Mouse (Mus musculus) ES-Bruce4 (cell line): ENCODE measurements around the gene Mrpl55. TPM values are rescaled to one million over a fixed set of nuclear protein-coding genes. Genes with fewer than 3 reads are reported as not detected.

Experiments used
- H3K27ac ChIP-seq: 2 replicates; pipeline ENCODE4 v1.5.1; 2012; ENCODE audit warnings: low read length, inconsistent platforms; ENCODE audit not compliant: insufficient read depth
- H3K27me3 ChIP-seq: 2 replicates; pipeline ENCODE4 v1.6.1; 2012; ENCODE audit warnings: mild to moderate bottlenecking, low read length, inconsistent platforms; ENCODE audit not compliant: control insufficient read depth, poor library complexity, insufficient read depth, severe bottlenecking
- H3K36me3 ChIP-seq: 2 replicates; pipeline ENCODE4 v1.6.1; 2012; ENCODE audit warnings: inconsistent platforms, mild to moderate bottlenecking, low read length, moderate library complexity; ENCODE audit not compliant: control insufficient read depth, poor library complexity, insufficient read depth, severe bottlenecking
- H3K4me1 ChIP-seq: one replicate; pipeline ENCODE4 v1.8.1; 2011; ENCODE audit warnings: low read length; ENCODE audit not compliant: control insufficient read depth, insufficient read depth
- H3K4me3 ChIP-seq: 2 replicates; pipeline ENCODE4 v1.5.1; 2011; ENCODE audit warnings: low read depth, mild to moderate bottlenecking, low read length
- H3K9ac ChIP-seq: 2 replicates; pipeline ENCODE4 v1.6.1; 2012; ENCODE audit warnings: low read depth, mild to moderate bottlenecking, inconsistent platforms; ENCODE audit not compliant: poor library complexity, severe bottlenecking
- H3K9me3 ChIP-seq: replicated peaks from 2 replicates; pipeline ENCODE4 v1.6.1; 2012; ENCODE audit warnings: mild to moderate bottlenecking, low read length, inconsistent platforms; ENCODE audit not compliant: control insufficient read depth, poor library complexity, insufficient read depth, severe bottlenecking
- CTCF ChIP-seq: IDR thresholded peaks from one replicate; pipeline ENCODE4 v1.8.1; 2011; ENCODE audit warnings: low read depth, low read length
- EP300 ChIP-seq: IDR thresholded peaks from 2 replicates; pipeline ENCODE4 v1.6.1; 2011; ENCODE audit warnings: low read depth, low read length; ENCODE audit not compliant: insufficient read depth
- POLR2A ChIP-seq: IDR thresholded peaks from one replicate; pipeline ENCODE4 v1.8.1; 2011; ENCODE audit warnings: low read length; ENCODE audit not compliant: insufficient read depth
- polyA plus RNA-seq: library from polyadenylated mRNA; stranded (reverse); fragments of >200 nt; gene quantifications from 2 replicates; pipeline ENCODE4 v1.2.4, GENCODE M21; 2011; ENCODE audit warnings: low read depth; ENCODE audit not compliant: missing spikeins, insufficient read depth, insufficient read length

Mrpl55 gene
- polyA plus RNA-seq, 1 experiment, result 48.2 TPM

GRCm38 (mm10) chr11:59162443-59163254 lies 39.6 kb upstream of the Mrpl55 start:
- H3K9ac ChIP-seq, result peak overlapping the region; percentile 18; the same call in 1 of the 2 replicates
- peak overlapping the region; percentile 29 for H3K4me3 ChIP-seq
- H3K9me3 ChIP-seq, result no peaks in the 10 kb centered on the region
- no peak overlapping the region for H3K27ac ChIP-seq
- TF ChIP-seq POLR2A, result no peak
- TF ChIP-seq CTCF, result no peak
- no peak for TF ChIP-seq EP300
- no peaks in the 10 kb centered on the region for H3K36me3 ChIP-seq
- no peaks in the 10 kb centered on the region for H3K4me1 ChIP-seq
- no peaks in the 10 kb centered on the region for H3K27me3 ChIP-seq

DNA sequence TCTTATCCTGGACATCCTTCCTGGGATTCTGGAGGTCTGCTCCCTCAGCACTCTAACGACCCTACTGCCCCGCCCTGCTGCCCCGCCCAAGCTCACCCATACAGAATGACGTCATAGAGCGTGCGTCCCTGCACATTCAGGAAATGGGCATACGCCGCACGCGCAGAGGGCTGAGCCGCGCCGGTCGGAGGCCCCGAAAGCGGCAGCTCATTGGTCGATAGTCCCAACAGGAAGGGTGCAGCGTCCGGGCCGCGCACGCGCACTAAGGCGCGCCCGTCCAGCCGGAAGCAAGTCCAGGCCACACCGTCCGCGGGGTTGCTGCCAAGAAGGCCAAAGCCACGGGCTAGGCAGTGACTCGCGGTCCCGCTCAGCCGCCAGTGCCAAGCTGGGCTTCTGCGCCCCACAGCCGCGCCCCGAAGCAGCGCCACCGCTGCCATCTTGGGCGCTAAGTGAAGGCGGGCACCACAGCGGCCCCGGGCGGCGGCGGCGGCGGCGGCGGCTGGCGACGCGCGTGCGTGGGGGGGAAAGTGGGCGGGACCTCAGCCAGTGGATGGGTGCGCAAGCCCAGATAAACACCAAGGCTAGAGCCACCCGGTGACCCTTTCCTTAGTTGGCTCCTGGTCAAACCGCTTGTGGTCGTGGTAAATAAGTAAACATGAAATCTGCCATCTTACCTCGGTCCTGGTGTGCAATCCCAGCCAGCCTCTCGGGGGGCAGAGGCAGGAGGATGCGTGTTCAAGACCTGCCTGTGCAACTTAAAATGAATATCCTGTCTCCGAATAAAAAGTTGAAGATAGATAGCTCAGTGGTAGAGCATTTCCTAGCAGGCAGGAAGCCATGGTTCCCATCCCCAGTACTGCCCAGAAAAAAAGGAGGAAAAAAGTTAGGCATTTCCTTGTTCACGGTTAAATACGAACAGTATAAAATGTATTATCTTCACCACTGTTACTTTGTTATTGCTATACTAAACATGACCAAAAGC lies 38.7 kb upstream of the Mrpl55 start, which contains the start of gene Iba57:
Iba57 (minus strand) TSS at position 485 of the 982 bp plus-strand sequence.
- no peaks in the 10 kb centered on the region for H3K9me3 ChIP-seq
- no peaks in the 10 kb centered on the region for H3K27me3 ChIP-seq
- H3K4me1 ChIP-seq, result no peaks in the 10 kb centered on the region
- peak within 1 kb of the TSS; percentile 79 for H3K27ac ChIP-seq
- TF ChIP-seq CTCF (no peak), EP300 (peak; percentile 26; the same call in 1 of the 2 replicates), POLR2A (peak; percentile 62)
- H3K36me3 ChIP-seq, result no peaks in the 10 kb centered on the region
- peak within 1 kb of the TSS; percentile 75 for H3K9ac ChIP-seq
- peak within 1 kb of the TSS; percentile 93 for H3K4me3 ChIP-seq

DNA sequence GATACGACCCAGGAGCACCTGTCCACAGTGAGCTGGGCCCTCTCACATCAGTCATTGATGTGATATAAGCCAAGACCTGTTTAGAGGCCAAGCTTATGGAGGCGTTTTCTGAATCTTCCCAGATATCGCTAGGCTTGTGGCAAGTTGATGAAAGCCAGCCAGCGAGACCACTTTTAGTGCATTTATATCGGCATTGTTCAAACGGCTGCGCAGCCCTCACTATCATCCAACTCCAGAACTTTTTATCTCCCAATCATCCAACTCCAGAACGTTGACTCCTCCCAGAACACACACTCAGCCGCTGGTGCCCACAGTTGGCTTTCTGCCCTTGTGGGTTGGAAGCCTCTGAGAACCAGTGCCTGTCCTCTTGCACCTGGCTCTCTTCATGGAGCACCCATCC lies 37.9 kb upstream of the Mrpl55 start:
- Histone ChIP-seq H3K36me3 (no peaks in the 10 kb centered on the region), H3K9ac (peak overlapping the region; percentile 75), H3K27ac (peak overlapping the region; percentile 79), H3K9me3 (no peaks in the 10 kb centered on the region), H3K27me3 (no peaks in the 10 kb centered on the region), H3K4me1 (no peaks in the 10 kb centered on the region), H3K4me3 (peak overlapping the region; percentile 29)
- TF ChIP-seq EP300 (no peak), CTCF (no peak), POLR2A (no peak)

- Histone ChIP-seq H3K9me3 (no peaks in the 10 kb centered on the region), H3K36me3 (no peaks in the 10 kb centered on the region), H3K9ac (no peak overlapping the region), H3K4me3 (no peak overlapping the region), H3K27me3 (no peaks in the 10 kb centered on the region), H3K27ac (no peak overlapping the region), H3K4me1 (no peaks in the 10 kb centered on the region)
- TF ChIP-seq CTCF (no peak), POLR2A (no peak), EP300 (no peak)
These were observed 36.6 kb upstream of the Mrpl55 start for GRCm38 (mm10) chr11:59165616-59166241.

DNA sequence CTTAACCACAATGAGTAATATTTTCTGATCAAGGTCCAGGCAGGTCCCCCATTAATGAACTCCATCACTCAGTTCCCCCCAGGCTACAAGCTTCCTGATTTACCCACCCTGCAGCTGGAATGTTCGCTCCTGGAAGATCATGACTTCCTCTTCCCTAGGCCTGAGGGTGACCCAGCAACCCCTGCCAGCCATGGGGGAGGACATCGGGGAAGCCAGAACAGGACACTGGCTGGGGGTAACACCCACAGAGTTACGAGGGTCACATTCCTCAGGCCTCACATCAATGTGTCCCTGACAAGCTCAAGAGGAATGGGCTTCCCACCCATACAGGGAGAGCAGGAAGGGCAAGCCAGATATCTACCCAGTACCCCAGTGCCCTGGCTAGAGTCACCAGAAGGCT lies 32.5 kb upstream of the Mrpl55 start:
- H3K9ac ChIP-seq, result no peak overlapping the region
- H3K4me3 ChIP-seq, result no peak overlapping the region
- no peaks in the 10 kb centered on the region for H3K4me1 ChIP-seq
- TF ChIP-seq EP300 (no peak), POLR2A (no peak), CTCF (no peak)
- no peaks in the 10 kb centered on the region for H3K9me3 ChIP-seq
- no peak overlapping the region for H3K27ac ChIP-seq
- no peaks in the 10 kb centered on the region for H3K36me3 ChIP-seq
- H3K27me3 ChIP-seq, result no peaks in the 10 kb centered on the region
